Mouse (Mus musculus) CH12F3 (cell line): Measurements from ENCODE around the gene Rftn1.
"Not testable (repeated sequence)": the region's sequence is repeated elsewhere in the genome, so short reads cannot be mapped to it uniquely, and the experiment has no call there.

Source experiments
- in situ Hi-C: fragments of 300-500 bp; cut with MboI; formaldehyde crosslinking; loops from 2 replicates; pipeline ENCODE4 v1.14.3; 2020; ENCODE audit warnings: low sequenced_read_pairs

Rftn1 gene

DNA sequence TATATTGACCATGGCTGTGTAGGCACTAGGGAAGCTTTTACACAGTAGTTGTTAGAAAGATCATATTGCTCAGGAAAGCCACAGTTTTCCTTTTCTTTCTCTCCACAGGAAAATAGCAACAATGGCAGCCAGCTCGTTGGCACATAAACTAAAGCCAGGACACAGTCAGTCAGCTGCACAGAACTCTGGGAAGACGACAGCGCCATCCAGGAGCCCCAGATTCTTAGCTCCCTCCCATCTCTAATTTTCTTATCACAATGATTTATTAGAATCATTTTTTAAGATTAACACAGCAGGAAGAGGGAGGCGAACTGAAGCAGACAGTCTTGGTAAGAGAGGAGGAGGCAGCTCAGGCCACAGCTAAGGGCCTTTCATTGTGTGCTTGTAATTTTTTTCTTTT, 58.8 kb downstream of the Rftn1 start:
- in situ Hi-C loops: no loop called here

DNA sequence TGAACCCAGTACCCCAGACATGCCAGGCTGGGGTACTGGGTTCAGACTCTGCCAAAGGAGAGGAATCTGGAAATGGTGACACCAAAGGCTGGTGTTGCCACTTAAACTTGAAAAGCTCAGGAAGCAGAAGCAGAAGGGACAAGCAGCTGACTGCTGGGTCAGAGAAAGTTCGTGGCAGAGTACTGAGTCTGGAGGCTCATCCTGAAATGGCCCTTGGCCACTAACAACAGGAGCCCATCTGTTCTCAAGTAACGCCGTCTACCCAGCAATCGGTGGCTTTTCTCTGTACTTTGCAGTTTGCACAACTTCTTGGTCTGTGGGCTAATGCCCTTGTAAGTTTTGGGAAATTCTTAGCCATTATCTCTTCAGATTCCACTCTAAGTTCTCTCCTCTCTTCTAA, 60.1 kb downstream of the Rftn1 start:
- in situ Hi-C loops: no loop called here

DNA sequence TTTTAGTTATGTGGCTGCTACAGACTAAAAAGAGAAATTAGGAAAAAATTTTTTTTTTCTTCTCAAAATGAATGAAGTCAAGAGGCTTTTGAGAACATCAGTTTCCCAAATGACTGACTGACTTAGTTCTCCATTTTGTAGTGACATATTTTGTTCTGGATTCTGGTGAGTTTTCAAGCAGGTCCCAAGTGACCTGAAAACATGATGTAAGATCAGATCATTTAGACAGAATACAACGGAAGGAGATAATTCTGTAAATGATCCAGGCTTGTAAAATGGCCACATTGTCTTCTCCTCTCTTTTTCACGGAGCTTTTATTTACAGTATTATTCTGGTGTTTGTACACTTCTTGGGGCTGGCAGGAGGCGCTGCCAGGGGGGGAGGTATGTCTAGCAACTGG, 62.1 kb downstream of the Rftn1 start:
- in situ Hi-C loops: no loop called here

DNA sequence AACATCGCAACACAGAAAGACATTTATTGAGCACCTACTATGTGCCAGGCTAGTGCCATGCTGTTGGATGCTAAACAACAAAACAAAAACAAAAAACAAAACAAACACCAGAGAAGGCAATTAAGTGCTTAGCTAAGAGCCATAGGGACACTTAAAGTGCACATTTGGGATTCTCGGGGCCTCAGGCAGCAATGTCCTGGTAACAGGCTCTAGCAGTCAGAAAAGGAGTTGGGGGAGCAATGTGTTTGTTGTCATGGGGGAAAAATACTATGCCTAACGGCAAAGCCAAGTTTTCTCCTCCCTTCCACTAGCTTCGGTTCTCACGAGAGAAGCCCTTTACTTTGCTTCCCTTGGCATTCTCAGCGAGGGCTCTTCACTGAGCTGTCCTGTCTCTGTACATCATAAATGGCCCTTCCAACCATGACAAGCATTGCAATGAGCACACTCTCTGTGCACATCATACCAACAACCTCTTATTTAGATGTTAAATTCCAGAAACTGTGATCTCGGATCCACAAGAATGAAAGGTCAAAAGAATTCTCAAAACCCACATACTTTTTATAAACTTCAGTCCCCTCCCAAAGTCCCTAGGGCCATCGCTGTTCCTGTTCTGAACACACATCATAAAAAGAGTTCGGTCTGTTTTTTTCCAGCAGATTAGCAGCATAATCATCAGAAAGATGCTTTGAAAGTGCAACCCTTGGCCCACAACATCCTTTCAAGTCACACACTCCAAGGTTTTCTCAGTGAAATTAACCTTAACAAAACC, 63.2 kb downstream of the Rftn1 start:
- in situ Hi-C loops: no loop called here

DNA sequence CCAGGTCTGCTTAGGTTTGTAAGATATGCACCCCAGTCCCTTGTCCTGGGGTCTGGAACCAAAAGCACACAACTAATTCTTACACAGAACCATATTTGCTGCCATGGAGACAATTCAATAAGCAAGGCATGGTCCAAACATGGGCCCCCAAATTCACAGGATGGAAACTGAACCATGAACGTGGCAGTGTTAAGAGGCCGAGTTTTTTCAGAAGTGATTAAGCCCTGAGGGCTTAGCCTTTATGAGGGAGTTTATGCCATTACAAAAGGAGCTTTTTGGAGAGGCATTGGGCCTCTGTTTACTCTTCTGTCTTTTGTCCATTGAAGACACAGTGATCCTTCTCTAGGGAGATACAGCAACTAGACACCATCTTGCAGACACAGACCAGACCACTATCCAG, 63.9 kb downstream of the Rftn1 start:
- in situ Hi-C loops: no loop called here

DNA sequence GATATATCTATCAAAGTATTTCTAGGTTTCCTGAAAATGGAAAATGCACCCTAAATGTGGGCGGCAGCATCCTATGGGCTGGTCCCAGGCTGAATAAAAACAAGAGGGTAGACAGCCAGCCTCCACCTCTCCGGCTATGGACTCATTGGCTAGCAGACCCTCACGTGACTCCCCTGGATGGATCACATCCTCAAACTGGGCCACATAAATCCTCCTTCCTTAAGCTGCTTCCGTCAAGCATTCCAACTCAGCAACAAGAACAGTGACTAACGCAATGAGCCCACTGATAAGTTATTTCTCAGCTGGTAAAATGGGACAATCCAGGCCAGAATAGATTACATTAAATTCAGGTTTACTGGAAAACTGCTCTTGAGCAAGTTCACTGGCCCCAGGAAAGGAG, 64.6 kb downstream of the Rftn1 start:
- in situ Hi-C loops: no loop called here

DNA sequence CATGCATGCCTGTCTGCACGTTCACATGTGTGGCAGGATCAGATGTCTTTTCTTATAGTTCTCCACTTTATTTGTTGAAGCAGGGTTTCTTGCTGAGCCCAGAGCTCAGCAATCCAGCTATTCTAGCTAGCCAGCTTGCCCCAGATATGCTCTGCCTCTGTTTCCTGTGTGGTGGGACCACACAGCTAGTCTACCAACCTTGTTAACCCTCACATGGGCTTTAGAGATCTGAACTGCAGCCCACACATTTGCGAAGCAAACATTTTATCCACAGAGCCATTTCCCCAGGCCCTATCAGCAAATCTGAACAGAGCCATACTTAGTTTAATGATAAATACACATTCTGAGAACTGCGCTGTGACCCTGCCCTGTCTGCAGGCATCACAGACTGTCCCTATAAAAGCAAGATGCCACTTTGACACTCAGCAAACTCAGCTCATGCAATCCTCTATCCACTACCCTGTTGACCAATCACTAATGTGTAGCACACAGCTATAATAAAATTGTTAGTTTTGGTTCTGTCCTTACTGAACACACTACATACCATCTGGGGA, 65.2 kb downstream of the Rftn1 start:
- in situ Hi-C loops: no loop called here

DNA sequence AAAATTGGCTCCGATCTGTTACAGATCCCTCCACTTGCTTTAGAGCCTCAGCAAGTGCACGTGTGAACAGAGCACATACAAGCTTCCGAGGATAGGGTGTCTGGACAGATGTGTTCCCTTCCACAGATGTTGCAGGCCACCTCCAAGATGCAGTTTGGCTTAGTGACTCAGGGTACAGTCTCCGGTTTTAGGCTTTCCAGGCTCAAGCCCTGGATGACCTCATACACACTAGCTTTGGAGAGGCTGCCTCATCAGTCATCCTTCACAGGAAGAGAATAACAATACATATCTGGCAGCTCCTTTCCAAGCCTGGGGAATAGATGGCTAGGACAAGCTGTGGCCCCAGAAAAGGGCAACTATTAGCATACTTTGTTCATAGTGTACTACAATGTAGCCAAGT, 65.8 kb downstream of the Rftn1 start:
- in situ Hi-C loops: no loop called here

DNA sequence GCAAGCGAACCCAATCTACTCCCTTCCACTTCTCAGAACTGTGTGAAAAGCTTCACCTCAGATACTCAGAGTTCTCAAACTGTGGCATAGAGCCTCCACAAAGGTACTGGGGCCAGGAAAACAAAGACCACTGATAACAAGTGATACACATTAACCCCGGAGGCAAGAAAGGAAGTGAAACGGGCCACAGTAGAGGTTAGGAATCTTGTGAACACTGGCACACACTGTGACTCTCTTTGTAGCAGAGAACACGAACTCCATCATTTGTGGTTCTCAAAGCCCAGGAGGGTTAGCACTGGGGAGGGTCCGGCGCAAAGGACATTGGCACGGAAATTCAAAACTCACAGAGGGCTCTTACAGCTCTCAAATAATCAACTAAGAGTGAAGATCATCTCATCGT, 67.9 kb downstream of the Rftn1 start:
- in situ Hi-C loops: no loop called here

DNA sequence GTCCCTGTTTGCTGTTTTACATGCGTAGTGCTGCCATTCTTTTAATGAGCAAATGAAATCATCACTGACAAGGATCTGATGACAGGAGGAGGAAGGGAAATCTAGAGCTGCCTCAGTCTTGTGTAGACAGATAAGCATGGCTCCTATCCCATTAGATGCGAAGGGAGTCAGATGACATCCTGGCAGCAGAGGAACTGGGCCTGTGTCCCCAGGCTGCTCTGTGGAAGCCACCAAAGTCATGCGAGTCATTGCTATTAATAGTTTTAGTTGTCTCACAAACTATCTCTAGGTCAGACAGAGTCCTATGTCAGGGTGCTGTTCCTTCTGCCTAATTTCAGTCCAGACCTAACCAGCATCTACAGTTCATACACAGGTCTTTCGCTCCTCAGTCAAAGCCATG, 70.4 kb downstream of the Rftn1 start:
- in situ Hi-C loops: no loop called here

DNA sequence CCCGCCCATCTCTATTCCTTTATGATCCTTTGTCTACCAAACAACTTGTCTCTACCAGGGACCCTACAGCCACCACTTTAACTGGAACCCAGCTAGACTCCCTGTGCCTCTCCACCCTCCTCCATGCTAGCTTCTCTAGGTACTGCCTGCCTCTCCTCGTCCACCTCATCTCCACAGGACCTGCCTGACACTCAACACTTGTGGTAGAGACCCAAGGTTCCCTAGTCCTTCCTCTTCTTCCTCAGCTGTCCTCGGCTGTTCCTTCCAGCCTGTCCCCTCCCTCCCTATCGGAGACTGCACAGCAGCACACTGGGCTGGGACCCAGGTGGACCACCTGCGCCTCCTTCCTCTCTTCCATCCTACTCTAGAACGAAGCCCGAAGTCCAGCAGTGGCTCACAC, 73.0 kb downstream of the Rftn1 start:
- in situ Hi-C loops: no loop called here

DNA sequence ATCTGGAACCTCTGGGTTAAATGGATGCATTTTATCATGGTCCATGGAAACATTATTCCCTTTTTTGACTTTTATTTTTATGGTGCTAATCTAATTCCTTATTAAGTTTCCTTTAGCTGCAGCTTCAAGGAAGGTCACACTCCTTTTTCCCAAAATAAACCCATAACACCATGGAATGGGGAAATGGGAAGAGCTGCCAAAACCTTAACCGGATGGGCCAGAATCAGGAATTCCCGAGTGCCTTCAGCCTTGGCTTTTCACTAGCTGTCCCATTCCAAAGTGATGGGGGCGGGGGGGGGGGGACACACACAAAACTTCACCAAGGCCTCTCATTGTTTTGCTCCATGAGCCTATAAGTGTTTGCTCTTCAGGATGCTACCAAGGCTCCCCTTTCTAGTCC, 73.5 kb downstream of the Rftn1 start:
- in situ Hi-C loops: no loop called here

DNA sequence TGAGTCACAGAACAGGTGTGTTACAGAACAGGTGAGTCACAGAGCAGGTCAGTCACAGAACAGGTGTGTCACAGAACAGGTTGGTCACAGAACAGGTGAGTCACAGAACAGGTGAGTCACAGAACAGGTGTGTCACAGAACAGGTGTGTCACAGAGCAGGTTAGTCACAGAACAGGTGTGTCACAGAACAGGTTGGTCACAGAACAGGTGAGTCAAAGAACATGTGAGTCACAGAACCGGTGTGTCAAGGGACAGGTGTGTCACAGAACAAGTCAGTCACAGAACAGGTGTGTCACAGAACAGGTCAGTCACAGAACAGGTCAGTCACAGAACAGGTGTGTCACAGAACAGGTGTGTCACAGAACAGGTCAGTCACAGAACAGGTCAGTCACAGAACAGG, 74.1 kb downstream of the Rftn1 start:
- in situ Hi-C loops: not testable (repeated sequence)

DNA sequence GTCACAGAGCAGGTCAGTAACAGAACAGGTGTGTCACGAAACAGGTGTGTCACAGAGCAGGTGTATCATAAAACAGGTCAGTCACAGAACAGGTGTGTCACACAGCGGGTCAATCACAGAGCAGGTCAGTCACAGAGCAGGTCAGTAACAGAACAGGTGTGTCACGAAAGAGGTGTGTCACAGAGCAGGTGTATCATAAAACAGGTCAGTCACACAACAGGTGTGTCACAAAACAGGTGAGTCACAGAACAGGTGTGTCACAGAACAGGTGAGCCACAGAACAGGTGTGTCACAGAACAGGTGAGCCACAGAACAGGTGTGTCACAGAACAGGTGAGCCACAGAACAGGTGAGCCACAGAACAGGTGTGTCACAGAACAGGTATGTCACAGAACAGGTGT, 74.8 kb downstream of the Rftn1 start:
- in situ Hi-C loops: not testable (repeated sequence)

DNA sequence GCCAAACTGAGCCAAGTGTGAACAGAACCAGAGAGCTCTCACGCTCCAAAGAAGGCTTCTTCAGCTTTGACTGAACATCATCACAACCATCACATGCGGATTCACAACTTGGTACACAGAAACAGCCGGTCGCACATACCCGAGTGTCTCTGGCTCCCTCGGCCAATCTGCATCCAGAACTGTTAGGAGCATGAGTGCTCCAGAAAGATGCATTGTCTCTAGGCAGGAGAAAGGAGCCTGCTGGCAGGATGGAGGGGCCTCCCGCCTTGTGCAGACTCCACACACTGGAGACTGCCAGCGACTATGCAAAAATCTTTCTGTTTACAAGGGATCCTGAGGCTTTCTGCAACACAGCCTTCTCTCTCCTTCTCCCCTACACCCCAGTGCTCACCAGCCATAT, 75.8 kb downstream of the Rftn1 start:
- in situ Hi-C loops: no loop called here

DNA sequence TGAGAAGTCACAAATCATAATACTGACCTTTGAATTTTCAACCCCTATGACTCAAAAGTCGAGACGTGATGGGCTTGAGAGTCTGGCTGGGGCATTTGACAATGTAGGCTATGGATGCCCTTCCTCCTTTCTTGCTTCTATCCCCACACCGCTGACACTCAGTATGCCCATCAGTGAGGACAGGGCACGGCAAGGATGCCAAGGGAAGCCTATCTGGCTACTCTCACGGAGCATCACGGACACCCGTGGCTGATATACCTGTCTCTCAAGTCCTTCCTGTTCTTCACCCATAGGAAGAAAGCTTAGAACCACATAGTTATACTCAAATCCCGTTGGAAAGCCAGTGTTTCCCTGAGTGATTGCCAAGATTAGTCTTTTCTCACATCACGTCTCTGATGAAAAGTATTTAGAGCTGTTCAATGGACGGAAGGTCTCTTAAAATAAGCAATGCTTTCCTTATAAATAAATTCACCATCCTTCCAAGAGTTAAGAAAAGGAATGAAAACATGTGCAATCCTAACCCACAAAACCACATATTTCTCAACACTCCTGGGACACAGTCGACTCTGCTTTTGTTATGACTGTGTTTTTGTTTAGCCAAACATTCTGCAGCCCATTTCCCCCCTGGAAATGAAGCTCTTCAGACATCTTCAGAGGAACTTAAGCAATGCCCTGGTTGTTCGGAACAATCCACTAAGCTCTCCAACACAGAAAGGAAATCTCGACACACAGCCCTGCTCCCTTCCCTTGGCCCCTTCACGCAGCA, 79.6 kb downstream of the Rftn1 start:
- in situ Hi-C loops: no loop called here

DNA sequence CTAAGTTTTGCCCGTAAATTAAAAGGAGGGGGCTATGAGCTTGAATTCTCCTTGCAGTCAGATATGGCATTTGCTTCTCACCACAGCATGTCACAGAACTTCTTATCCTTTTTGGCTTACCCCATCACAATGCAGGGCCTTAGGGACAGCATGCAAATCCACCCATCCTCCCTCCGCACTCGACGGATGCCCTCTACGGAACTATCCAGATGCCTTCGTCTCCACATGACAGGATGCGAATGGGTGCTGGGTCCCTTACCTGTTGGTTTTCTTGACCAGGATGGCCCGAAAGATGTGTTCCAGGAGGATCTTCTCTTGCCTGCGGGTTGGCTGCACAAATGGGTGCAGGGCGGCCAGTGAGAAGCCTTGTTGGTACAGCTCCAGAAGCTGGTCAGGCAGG, 83.7 kb downstream of the Rftn1 start:
- in situ Hi-C loops: no loop called here

DNA sequence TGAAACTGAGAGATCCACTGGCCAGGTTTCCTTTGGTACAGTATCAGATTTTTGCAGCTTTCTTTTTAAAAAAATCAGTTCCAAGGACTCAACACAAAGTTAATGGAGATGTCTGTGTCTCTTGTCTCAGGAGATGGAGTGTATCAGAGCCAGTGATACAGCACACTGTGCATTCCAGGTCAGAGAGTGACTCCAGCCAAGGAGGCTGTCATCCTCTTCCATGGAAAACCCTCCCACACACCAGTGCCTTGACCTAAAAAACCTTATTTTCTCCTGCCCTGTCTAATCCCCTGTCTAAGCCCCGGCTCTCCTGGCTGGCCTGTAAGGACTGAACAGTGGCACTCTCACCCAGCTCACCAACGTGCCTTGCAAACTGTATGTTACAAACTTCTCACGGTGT, 86.3 kb downstream of the Rftn1 start:
- in situ Hi-C loops: no loop called here

DNA sequence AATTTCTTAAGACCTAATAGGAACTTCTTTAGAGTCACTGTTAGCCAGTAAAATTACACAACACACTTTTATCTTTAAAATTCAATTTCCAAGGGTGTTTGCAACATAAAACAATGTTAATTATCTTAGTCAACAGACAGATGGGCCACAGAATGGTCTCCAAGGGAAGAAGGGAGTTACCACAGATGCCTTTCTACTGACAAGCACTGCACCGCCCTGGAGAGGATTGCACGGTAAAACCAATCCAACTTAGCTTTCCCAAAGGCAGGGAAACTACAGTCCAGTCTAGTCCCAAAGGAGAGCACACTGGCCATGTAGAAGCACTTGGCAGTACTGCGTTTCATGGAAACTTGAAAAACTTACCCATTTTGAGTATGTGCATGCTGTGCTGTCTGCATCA, 89.1 kb downstream of the Rftn1 start:
- in situ Hi-C loops: no loop called here

DNA sequence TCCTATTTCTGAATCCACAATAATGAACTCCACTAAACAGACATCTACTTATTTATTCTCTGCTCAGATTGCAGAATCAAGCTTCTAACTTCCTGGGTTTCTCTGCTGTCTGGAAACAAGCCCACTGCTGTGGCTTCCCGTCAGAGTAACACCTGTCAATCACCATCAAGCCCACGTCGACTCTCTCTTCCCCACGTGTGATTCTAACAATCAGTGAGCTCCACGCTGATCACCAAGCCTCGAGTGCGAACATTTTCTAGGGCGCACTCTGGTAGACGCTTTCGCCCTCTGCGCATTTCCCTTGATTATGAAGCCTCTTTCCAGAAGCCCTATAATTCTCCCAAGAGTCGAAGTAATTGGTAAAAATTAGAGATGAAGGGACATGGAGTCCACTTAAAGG, 90.4 kb downstream of the Rftn1 start:
- in situ Hi-C loops: no loop called here

DNA sequence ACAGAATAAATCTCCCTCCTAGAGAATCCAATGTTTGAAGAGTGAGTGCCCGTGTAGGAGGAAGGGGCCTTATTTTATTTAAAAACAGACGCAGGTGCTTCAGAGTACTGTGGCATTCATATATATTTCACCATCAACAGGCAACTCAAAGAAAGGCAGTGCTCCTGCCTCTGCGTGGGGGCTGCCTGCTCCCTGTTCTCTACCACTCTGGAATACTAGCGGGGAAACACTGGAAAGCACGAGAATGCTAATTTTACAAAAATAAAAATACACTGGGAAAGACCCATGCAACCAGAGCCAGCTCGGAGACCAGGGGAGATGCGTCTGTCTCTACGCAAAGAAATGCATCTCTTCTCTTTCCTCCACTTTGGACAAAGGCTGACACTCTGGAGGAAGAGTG, 91.1 kb downstream of the Rftn1 start:
- in situ Hi-C loops: no loop called here

DNA sequence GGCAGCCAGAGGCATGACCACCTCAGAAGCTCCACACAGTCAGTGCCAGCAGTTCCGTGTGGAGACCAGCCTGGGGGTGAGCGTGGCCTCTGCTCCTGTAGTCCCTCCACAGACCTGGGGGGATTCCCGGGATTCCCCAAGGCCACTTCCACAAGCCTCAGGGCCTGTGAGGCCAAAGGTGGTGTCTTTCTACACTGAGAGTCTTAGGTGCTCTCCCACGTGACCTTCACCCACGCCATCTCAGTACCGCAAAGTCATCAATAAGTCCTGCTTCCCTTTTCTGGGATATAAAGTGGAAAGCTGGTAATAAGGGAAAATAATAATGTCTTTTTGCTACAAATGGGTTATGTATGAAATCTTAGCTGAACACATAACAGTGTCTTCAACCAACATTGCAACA, 92.2 kb downstream of the Rftn1 start:
- in situ Hi-C loops: no loop called here
